Mouse (Mus musculus) lung, postnatal 0 days (tissue): ENCODE measurements around the gene Prpf31.

Source experiments
- CTCF ChIP-seq: IDR thresholded peaks from 2 replicates; pipeline ENCODE4 v1.5.1; 2016; ENCODE audit warnings: antibody characterized with exemption, mild to moderate bottlenecking
- EP300 ChIP-seq: IDR thresholded peaks from 2 replicates; pipeline ENCODE4 v1.6.1; 2016; ENCODE audit warnings: antibody characterized with exemption, mild to moderate bottlenecking, control low read depth

GRCm38 (mm10) chr7:3611006-3611405 is 18.8 kb upstream of the Prpf31 start:
- TF ChIP-seq EP300 (no peak), CTCF (no peak)
